Mouse (Mus musculus): ENCODE data around the gene Nr1h4. TPM values are rescaled to one million over a fixed set of nuclear protein-coding genes. Genes with fewer than 3 reads are reported as not detected.

Nr1h4 gene
- total RNA-seq, 2 experiments from 2014 or later, result not detected

Other genes with a start within 250 kb of the Nr1h4 start
- gene Ano4, start 188.8 kb downstream of the Nr1h4 start, total RNA-seq (2014; fragmentation: Nextera tagmentation), result not detected in 2 replicates
- gene Ano4, start 188.8 kb downstream of the Nr1h4 start, total RNA-seq (2017), result 1.4 TPM in 1 of 2 replicates, not detected in the other
- 13.0 and 17.0 TPM in 2 replicates for gene Gas2l3, start 89.6 kb downstream of the Nr1h4 start, total RNA-seq (2014; fragmentation: Nextera tagmentation)
- gene Gas2l3, start 89.6 kb downstream of the Nr1h4 start, total RNA-seq (2017), result 29.4 and 30.9 TPM in 2 replicates
- gene Slc17a8, start 87.7 kb upstream of the Nr1h4 start, total RNA-seq (2014; fragmentation: Nextera tagmentation), result not detected in 2 replicates
- not detected in 2 replicates for gene Slc17a8, start 87.7 kb upstream of the Nr1h4 start, total RNA-seq (2017)
- 19.8 and 28.0 TPM in 2 replicates for gene Scyl2, start 152.7 kb upstream of the Nr1h4 start, total RNA-seq (2014; fragmentation: Nextera tagmentation)
- 23.7 and 27.2 TPM in 2 replicates for gene Scyl2, start 152.7 kb upstream of the Nr1h4 start, total RNA-seq (2017)
- gene Actr6, start 198.7 kb upstream of the Nr1h4 start, total RNA-seq (2014; fragmentation: Nextera tagmentation), result 17.4 and 24.6 TPM in 2 replicates
- gene Actr6, start 198.7 kb upstream of the Nr1h4 start, total RNA-seq (2017), result 26.8 and 30.5 TPM in 2 replicates
- 46.9 and 65.2 TPM in 2 replicates for gene Uhrf1bp1l, start 211.4 kb upstream of the Nr1h4 start, total RNA-seq (2014; fragmentation: Nextera tagmentation)
- 40.3 and 44.9 TPM in 2 replicates for gene Uhrf1bp1l, start 211.4 kb upstream of the Nr1h4 start, total RNA-seq (2017)

All from granulocyte monocyte progenitor cell, adult 5-6 weeks (primary cell).